Mouse (Mus musculus) intestine, embryonic 15.5 days (tissue): ENCODE results near the gene Gm28961. TPM values are rescaled to one million over a fixed set of nuclear protein-coding genes. Genes with fewer than 3 reads are reported as not detected.
"Not testable (repeated sequence)": the region's sequence is repeated elsewhere in the genome, so short reads cannot be mapped to it uniquely, and the experiment has no call there.

Source experiments
- ATAC-seq: fragments of 200-750 bp; cut with Nextera tagmentation; 2 replicates; pipeline ENCODE4 v1.8.0; 2017; ENCODE audit warnings: moderate TSS enrichment, moderate library complexity
- H3K27ac ChIP-seq: fragments of 300-500 bp; sonication (generic); 2 replicates; pipeline ENCODE4 v1.5.1; 2015; ENCODE audit warnings: mild to moderate bottlenecking, inconsistent platforms
- H3K27me3 ChIP-seq: fragments of 300-500 bp; sonication (generic); replicated peaks from 2 replicates; pipeline ENCODE4 v1.6.1; 2015; ENCODE audit warnings: inconsistent platforms
- H3K36me3 ChIP-seq: fragments of 300-500 bp; sonication (generic); 2 replicates; pipeline ENCODE4 v1.6.1; 2015; ENCODE audit warnings: inconsistent platforms
- H3K4me1 ChIP-seq: fragments of 300-500 bp; sonication (generic); replicated peaks from 2 replicates; pipeline ENCODE4 v1.6.1; 2015; ENCODE audit warnings: inconsistent platforms
- H3K4me2 ChIP-seq: fragments of 300-500 bp; sonication (generic); replicated peaks from 2 replicates; pipeline ENCODE4 v1.6.1; 2015; ENCODE audit warnings: mild to moderate bottlenecking, inconsistent platforms
- H3K4me3 ChIP-seq: fragments of 300-500 bp; sonication (generic); replicated peaks from 2 replicates; pipeline ENCODE4 v1.5.1; 2015; ENCODE audit warnings: inconsistent platforms
- H3K9ac ChIP-seq: fragments of 300-500 bp; sonication (generic); 2 replicates; pipeline ENCODE4 v1.6.1; 2015; ENCODE audit warnings: inconsistent platforms
- H3K9me3 ChIP-seq: fragments of 300-500 bp; sonication (generic); 2 replicates; pipeline ENCODE4 v1.6.1; 2016; ENCODE audit warnings: inconsistent platforms
- WGBS: fragments of 180-500 bp; shearing (Covaris S2); methylation state at CpG from one replicate; pipeline ENCODE4 v1.1.7; 2015; 5-methylcytosine and 5-hydroxymethylcytosine counted together
- polyA plus RNA-seq: library from polyadenylated mRNA; unstranded; fragments of >200 nt; fragmentation: Nextera tagmentation; extraction: Ambion mirVana; gene quantifications from 2 replicates; pipeline ENCODE4 v1.2.1, GENCODE M21; 2015

Gene Gm28961
- polyA plus RNA-seq, result not detected in 2 replicates

- H3K9ac ChIP-seq, ATAC-seq, H3K27ac ChIP-seq, H3K4me1 ChIP-seq, H3K9me3 ChIP-seq, H3K27me3 ChIP-seq, H3K4me2 ChIP-seq, H3K4me3 ChIP-seq, H3K36me3 ChIP-seq: not testable (repeated sequence)
- no CpG with 5 or more reads among the region's 6 CpGs for WGBS
Observed at GRCm38 (mm10) chrY:57705397-57705796, at the start of gene Gm28961. Gene Gm28961, plus strand, starts transcription at chrY:57705697.

Other genes with a start within 250 kb of the Gm28961 start
- not detected in 2 replicates for gene Gm21943, start 172.0 kb upstream of the Gm28961 start, polyA plus RNA-seq